Comparison of ENCODE assay signal across 7 mouse cellular contexts in the genomic region with DNA sequence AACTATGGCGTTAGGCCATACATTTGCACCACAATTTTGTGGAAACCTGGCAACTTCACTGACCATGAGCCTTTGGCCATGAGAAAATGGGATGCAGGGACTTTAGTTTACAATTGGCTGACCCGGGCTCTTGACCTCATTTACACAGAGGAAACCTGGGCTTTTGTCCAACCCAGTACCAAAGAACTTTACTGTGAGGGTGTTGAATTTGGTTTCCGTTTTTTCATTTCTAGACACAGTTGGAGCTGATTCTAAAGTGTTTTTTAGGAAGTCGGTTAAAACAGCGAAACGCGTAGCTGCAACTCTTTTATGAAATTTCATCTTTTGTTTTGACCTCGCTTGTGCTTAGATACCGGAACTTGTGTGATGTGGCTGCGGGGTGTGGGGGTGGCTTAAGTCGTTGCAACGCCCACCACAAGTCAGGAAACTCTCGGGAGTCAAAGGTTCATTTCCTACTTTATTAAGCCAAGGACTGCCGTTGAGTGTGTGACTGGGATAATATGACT.
DNase-seq lines count a peak whose midpoint lies in the region; ATAC-seq lines count a peak whose summit lies in the region.

No protein-coding gene starts in this region.

- no peaks in the 10 kb centered on the region for H3K9me3 ChIP-seq in liver, embryonic 16.5 days (replicated peaks; ENCODE audit: control insufficient read depth, low read length)
- no peaks in the 10 kb centered on the region for H3K9me3 ChIP-seq in liver, embryonic 12.5 days (replicated peaks)
- peaks cover 9% of the 10 kb centered on the region for H3K9me3 ChIP-seq in kidney, embryonic 16.5 days (ENCODE audit: low read length)

- no peak for DNase-seq in left cerebral cortex, adult 9 months (ENCODE audit: low spot score in 2 of 2)
- no peak for DNase-seq in urinary bladder, postnatal 10 days (ENCODE audit: low spot score)

- H3K27ac ChIP-seq in liver, embryonic 16.5 days (ENCODE audit: low read length): no peak overlapping the region
- H3K27ac ChIP-seq in liver, embryonic 12.5 days: no peak overlapping the region
- H3K27ac ChIP-seq in kidney, embryonic 16.5 days (ENCODE audit: low read length): peak overlapping the region; percentile 75

- WGBS in liver, embryonic 16.5 days (ENCODE audit: insufficient replicate concordance): 37% methylated on average over 14 of the region's 14 CpGs
- 69% methylated on average over 14 of the region's 14 CpGs for WGBS in liver, embryonic 12.5 days (ENCODE audit: insufficient replicate concordance)
- 59% methylated on average over 14 of the region's 14 CpGs for WGBS in kidney, embryonic 16.5 days

- no peaks in the 10 kb centered on the region for H3K4me1 ChIP-seq in liver, embryonic 16.5 days (ENCODE audit: control insufficient read depth, low read depth, low read length)
- no peaks in the 10 kb centered on the region for H3K4me1 ChIP-seq in liver, embryonic 12.5 days
- peaks cover 45% of the 10 kb centered on the region for H3K4me1 ChIP-seq in kidney, embryonic 16.5 days (ENCODE audit: insufficient read depth, low read length)

- H3K4me2 ChIP-seq in liver, embryonic 16.5 days (ENCODE audit: low read depth, low read length): no peak overlapping the region
- H3K4me2 ChIP-seq in liver, embryonic 12.5 days: no peak overlapping the region
- H3K4me2 ChIP-seq in kidney, embryonic 16.5 days (replicated peaks; ENCODE audit: low read depth, low read length): peak overlapping the region; percentile 24

- no peak overlapping the region for H3K9ac ChIP-seq in liver, embryonic 16.5 days (ENCODE audit: low read depth, low read length)
- no peak overlapping the region for H3K9ac ChIP-seq in liver, embryonic 12.5 days
- no peak overlapping the region for H3K9ac ChIP-seq in kidney, embryonic 16.5 days (replicated peaks; ENCODE audit: low read length)

- H3K27me3 ChIP-seq in liver, embryonic 16.5 days (ENCODE audit: control insufficient read depth, insufficient read depth, low read depth, low read length): no peaks in the 10 kb centered on the region
- H3K27me3 ChIP-seq in liver, embryonic 12.5 days (replicated peaks): no peaks in the 10 kb centered on the region
- no peaks in the 10 kb centered on the region for H3K27me3 ChIP-seq in kidney, embryonic 16.5 days (ENCODE audit: insufficient read depth, low read length)

- H3K4me3 ChIP-seq in liver, embryonic 16.5 days (ENCODE audit: low read depth, low read length): no peak overlapping the region
- H3K4me3 ChIP-seq in liver, embryonic 12.5 days: no peak overlapping the region
- H3K4me3 ChIP-seq in kidney, embryonic 16.5 days (ENCODE audit: low read length): no peak overlapping the region

- H3K36me3 ChIP-seq in liver, embryonic 16.5 days (ENCODE audit: control insufficient read depth, insufficient read depth): no peaks in the 10 kb centered on the region
- no peaks in the 10 kb centered on the region for H3K36me3 ChIP-seq in liver, embryonic 12.5 days
- no peaks in the 10 kb centered on the region for H3K36me3 ChIP-seq in kidney, embryonic 16.5 days (ENCODE audit: insufficient read depth, low read length)

- ATAC-seq in liver, embryonic 16.5 days (ENCODE audit: low read depth): peak; percentile 50; the same call in 1 of the 2 replicates
- ATAC-seq in liver, embryonic 12.5 days: no peak
- peak; percentile 85 for ATAC-seq in granulocyte monocyte progenitor cell, adult 5-6 weeks (replicated peaks; ENCODE audit: poor library complexity, severe bottlenecking)
- peak; percentile 50; the same call in 1 of the 2 replicates for ATAC-seq in kidney, embryonic 16.5 days (ENCODE audit: low FRiP score, low TSS enrichment)
- ATAC-seq in neutrophil, adult 5-6 weeks (ENCODE audit: extremely low read depth, insufficient number of reproducible peaks, low FRiP score, poor library complexity, severe bottlenecking): 0 out of 2 replicates have a peak, but pooled peaks have one; percentile 39
